Mouse (Mus musculus) bone marrow, adult 2 months (tissue): Measurements from ENCODE around the gene Cyp3a13. TPM values are rescaled to one million over a fixed set of nuclear protein-coding genes. Genes with fewer than 3 reads are reported as not detected.
"Not testable (repeated sequence)": the region's sequence is repeated elsewhere in the genome, so short reads cannot be mapped to it uniquely, and the experiment has no call there.

Experiments used
- H3K27ac ChIP-seq: fragments of 200-500 bp; 2 replicates; pipeline ENCODE4 v1.5.1; 2012; ENCODE audit warnings: low read depth, mild to moderate bottlenecking, control low read depth, inconsistent platforms, low read length; ENCODE audit not compliant: control insufficient read depth, poor library complexity, insufficient read depth
- H3K4me1 ChIP-seq: fragments of 200-500 bp; 2 replicates; pipeline ENCODE4 v1.6.1; 2011; ENCODE audit warnings: low read length; ENCODE audit not compliant: control insufficient read depth, insufficient read depth
- H3K4me3 ChIP-seq: fragments of 200-500 bp; replicated peaks from 2 replicates; pipeline ENCODE3; 2011; ENCODE audit warnings: mild to moderate bottlenecking, low read depth, low read length, control low read depth; ENCODE audit not compliant: control insufficient read depth
- WGBS: fragments of 180-500 bp; shearing (Covaris S2); methylation state at CpG from one replicate; pipeline ENCODE4 v1.1.7; 2018; 5-methylcytosine and 5-hydroxymethylcytosine counted together
- polyA plus RNA-seq: library from polyadenylated mRNA; stranded (reverse); fragments of >200 nt; gene quantifications from 2 replicates; pipeline ENCODE4 v1.2.4, GENCODE M21; 2011; ENCODE audit warnings: low replicate concordance; ENCODE audit not compliant: missing spikeins, insufficient read depth, insufficient read length

The Cyp3a13 gene
- polyA plus RNA-seq, 1 experiment, result not detected

DNA sequence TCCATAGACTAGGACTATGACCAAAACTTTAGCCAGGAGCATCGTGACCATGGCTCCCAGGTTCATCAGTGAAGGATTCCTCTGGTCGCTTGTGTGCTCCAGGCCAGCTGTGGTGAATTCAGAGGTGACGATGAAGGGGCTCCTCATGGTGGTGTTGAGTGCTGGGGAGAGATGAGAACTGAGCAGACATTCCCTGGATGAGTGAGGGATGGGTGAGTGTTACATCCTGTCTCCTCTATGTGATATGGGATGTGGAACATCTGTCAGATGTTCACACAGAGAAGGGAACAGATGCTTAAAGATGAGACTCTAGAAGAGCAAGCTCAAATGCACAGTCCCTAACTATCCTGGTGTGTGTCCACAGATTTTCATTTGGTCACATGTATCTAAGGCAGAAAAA, 66.5 kb downstream of the Cyp3a13 start:
- WGBS, result 81% methylated on average over 3 of the region's 3 CpGs

DNA sequence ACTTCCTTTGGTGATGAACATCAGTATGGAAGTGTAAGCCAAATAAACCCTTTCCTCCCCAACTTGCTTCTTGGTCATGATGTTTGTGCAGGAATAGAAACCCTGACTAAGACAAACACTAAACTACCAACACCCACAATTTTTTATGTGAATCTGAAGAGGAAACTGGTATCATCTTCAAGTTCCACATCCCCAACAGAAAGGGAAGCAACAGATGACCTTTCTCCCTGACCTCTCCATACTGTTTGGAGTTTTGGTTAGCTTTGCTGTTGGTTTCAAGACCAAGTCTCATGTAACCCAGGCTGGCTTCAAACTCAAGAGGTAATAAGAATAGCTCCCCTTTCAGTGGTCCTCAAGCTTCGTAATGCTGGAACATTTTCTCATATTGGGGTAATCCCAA, 71.1 kb downstream of the Cyp3a13 start:
- 69% methylated on average over 1 of the region's 1 CpGs for WGBS
- H3K4me3 ChIP-seq, H3K27ac ChIP-seq, H3K4me1 ChIP-seq: not testable (repeated sequence)

More for the DNA sequence above, 66.5 kb downstream of the Cyp3a13 start:
- not testable (repeated sequence) for H3K27ac ChIP-seq, H3K4me3 ChIP-seq, H3K4me1 ChIP-seq

Other genes starting within 250 kb of the Cyp3a13 start
- gene Agfg2, start 236.9 kb downstream of the Cyp3a13 start, polyA plus RNA-seq, result 33.1 and 50.5 TPM in 2 replicates
- gene Nyap1, start 180.0 kb downstream of the Cyp3a13 start, polyA plus RNA-seq, result 1.2 and 1.9 TPM in 2 replicates
- gene Tsc22d4, start 175.9 kb downstream of the Cyp3a13 start, polyA plus RNA-seq, result 143 and 144 TPM in 2 replicates
- gene Ppp1r35, start 142.8 kb downstream of the Cyp3a13 start, polyA plus RNA-seq, result 52.6 and 130 TPM in 2 replicates
- 25.6 and 45.6 TPM in 2 replicates for gene Mepce, start 134.0 kb downstream of the Cyp3a13 start, polyA plus RNA-seq
- gene Zcwpw1, start 133.8 kb downstream of the Cyp3a13 start, polyA plus RNA-seq, result 9.5 and 18.7 TPM in 2 replicates
- 27.5 and 45.8 TPM in 2 replicates for gene Pilra, start 85.3 kb downstream of the Cyp3a13 start, polyA plus RNA-seq
- 12.3 and 32.6 TPM in 2 replicates for gene Pilrb1, start 63.5 kb downstream of the Cyp3a13 start, polyA plus RNA-seq
- 30.9 and 80.6 TPM in 2 replicates for gene Pilrb2, start 49.8 kb downstream of the Cyp3a13 start, polyA plus RNA-seq
- not detected in 2 replicates for gene Gjc3, start 41.5 kb upstream of the Cyp3a13 start, polyA plus RNA-seq
- gene Azgp1, start 59.9 kb upstream of the Cyp3a13 start, polyA plus RNA-seq, result 4.6 and 9.7 TPM in 2 replicates
- gene Smok3a, start 99.6 kb upstream of the Cyp3a13 start, polyA plus RNA-seq, result not detected in 2 replicates
- gene Smok3b, start 99.8 kb upstream of the Cyp3a13 start, polyA plus RNA-seq, result not detected in 2 replicates
- not detected in 2 replicates for gene Smok3c, start 131.6 kb upstream of the Cyp3a13 start, polyA plus RNA-seq
- 6.0 and 9.0 TPM in 2 replicates for gene Zkscan1, start 163.5 kb upstream of the Cyp3a13 start, polyA plus RNA-seq
- gene Zscan21, start 195.3 kb upstream of the Cyp3a13 start, polyA plus RNA-seq, result 4.3 and 6.5 TPM in 2 replicates
- 2.2 and 2.7 TPM in 2 replicates for gene Zfp113, start 234.1 kb upstream of the Cyp3a13 start, polyA plus RNA-seq
- gene Cops6, start 239.5 kb upstream of the Cyp3a13 start, polyA plus RNA-seq, result 36.0 and 72.4 TPM in 2 replicates